Comparison of ENCODE assay signal across 18 mouse cellular contexts in genomic region chr10:45378269-45378668, GRCm38 (mm10).
"Had no signal": no experiment of that assay in that cellular context is flagged by ENCODE, and none has a peak within 500 bp of the region (broad histone marks: within the 10 kb centered on the region; RNA-seq: fewer than 3 reads in every experiment).

No protein-coding gene starts in this region.

- H3K27me3 ChIP-seq: lung, embryonic 15.5 days; midbrain, embryonic 12.5 days; neural tube, embryonic 13.5 days had no signal

- H3K4me3 ChIP-seq: left cerebral cortex, adult 2 months; lung, embryonic 15.5 days; midbrain, embryonic 12.5 days; myocyte; neural tube, embryonic 13.5 days had no signal

- DNase-seq: kidney, adult 2 months; kidney, postnatal 36 days; layer of hippocampus, postnatal 36 days; lung, adult 18-20 months; lung, postnatal 14 days; lung, postnatal 4 days; retina, postnatal 1 day; right cerebral cortex, postnatal 25 days; thymus, adult 18-20 months; thymus, postnatal 36 days had no signal

- H3K9ac ChIP-seq: lung, embryonic 15.5 days; midbrain, embryonic 12.5 days; neural tube, embryonic 13.5 days had no signal

- H3K4me1 ChIP-seq: lung, embryonic 15.5 days; midbrain, embryonic 12.5 days; neural tube, embryonic 13.5 days had no signal

- H3K4me2 ChIP-seq: lung, embryonic 15.5 days; midbrain, embryonic 12.5 days; neural tube, embryonic 13.5 days had no signal

- H3K9me3 ChIP-seq: lung, embryonic 15.5 days; midbrain, embryonic 12.5 days; neural tube, embryonic 13.5 days had no signal

- H3K36me3 ChIP-seq: lung, embryonic 15.5 days had no signal

- ATAC-seq: intestine, postnatal 0 days; midbrain, embryonic 16.5 days had no signal

- H3K27ac ChIP-seq: kidney, postnatal 0 days; left cerebral cortex, adult 2 months; lung, embryonic 15.5 days; midbrain, embryonic 12.5 days; neural tube, embryonic 13.5 days had no signal
